Mouse (Mus musculus) induced T-regulatory cell, adult 2 months (primary cell): Measurements from ENCODE around the gene Zfp341.

Experiments used
- DNase-seq: peaks from one replicate; pipeline ENCODE4 v3.0.0-alpha.2; 2012; ENCODE audit warnings: low read depth

Zfp341 gene

GRCm38 (mm10) chr2:154676653-154677609, 63.8 kb downstream of the Zfp341 start:
- no peak for DNase-seq

DNA sequence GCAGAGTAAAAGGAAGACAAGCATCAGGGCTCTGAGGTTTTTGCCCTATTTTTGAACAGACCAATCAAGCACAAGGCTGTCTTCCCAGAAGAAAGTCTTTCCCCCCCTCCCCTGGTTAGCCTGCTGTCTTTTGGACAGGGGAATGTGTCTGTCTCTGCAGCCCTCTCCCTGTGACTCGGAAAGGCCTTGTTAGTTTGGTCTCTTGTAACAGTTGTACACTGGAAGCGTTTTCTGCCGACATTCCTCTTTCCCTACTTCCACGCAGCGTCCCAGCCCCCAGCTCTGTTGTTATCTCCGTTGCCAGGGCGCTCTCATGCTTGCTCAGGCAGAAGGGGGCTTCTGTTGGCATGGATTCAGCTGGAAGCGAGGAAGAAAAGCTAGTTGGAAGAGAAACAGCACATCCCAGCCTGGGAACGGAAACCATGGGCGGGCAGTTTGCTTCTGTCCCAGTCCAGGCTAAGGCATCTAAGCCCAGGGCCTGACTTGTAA, 64.6 kb downstream of the Zfp341 start:
- no peak for DNase-seq

DNA sequence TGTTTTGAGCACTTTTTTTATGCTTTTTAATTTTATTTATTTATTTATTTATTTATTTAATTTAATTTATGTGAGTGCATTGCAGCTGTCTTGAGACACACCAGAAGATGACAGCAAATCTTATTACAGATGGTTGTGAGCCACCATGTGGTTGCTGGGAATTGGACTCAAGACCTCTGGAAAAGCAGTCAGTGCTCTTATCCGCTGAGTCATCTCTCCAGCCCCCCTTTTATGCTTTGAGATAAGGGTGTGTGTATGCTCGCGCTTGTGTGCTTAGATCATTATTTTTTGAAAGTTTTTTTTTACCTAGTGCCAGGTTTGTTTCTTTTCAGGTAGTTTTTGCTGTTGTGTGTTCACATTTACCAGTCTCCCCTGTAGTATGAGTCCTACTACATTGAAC, 65.9 kb downstream of the Zfp341 start:
- DNase-seq, result no peak

DNA sequence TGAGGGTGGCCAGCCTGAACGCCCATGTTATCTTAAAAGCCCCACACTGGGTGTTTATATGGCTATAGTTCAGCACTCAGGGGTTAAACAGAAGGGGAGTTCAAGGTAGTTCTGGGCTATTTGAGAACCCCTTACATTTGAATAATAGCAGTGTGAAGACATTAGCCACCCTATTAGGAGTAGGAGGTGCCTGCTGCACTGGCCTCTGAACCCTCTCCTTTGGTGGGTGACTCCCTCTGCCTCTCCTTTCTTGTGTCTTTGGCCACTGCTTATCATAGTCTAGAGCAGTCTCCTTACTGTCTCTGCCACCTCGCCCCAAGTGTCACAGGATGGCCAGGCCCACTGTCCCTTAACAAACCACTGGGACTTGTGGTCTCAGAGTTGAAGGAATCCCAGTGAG, 67.2 kb downstream of the Zfp341 start:
- DNase-seq, result no peak

- DNase-seq, result no peak
These were observed 67.8 kb downstream of the Zfp341 start for GRCm38 (mm10) chr2:154680941-154681340.

GRCm38 (mm10) chr2:154682712-154683111, 69.6 kb downstream of the Zfp341 start:
- no peak for DNase-seq

DNA sequence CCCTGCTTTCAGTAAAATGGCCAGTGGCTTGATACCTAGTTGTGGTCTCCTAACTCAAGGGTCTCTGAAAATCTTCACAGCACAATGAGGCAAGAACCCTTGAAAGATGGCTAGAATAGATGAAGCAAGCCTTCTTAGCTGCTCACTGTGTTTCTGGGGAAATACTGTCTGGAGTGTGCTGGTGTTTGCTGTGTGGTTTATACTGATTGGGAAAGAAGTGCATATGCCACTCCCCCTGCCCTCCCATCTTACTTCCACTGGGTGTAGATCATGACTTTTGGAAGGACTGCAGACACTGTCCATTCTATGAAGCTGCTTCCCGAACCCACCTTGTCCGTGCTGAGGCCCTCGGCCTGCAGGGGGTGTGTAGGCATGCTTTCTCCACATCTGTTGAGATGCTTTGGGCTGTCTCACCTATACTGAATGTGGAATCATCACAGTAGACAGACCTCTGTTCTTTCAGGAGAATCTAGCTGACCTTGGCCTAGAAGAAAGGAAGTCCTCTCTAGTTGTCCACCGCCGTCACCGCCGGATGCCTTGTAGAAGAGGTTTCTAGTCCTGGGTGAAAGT, 71.9 kb downstream of the Zfp341 start:
- no peak for DNase-seq

GRCm38 (mm10) chr2:154685772-154686171, 72.7 kb downstream of the Zfp341 start:
- no peak for DNase-seq

GRCm38 (mm10) chr2:154686819-154687218, 73.7 kb downstream of the Zfp341 start:
- DNase-seq, result no peak

- DNase-seq, result no peak
These were observed 76.3 kb downstream of the Zfp341 start for GRCm38 (mm10) chr2:154689391-154689790.

- DNase-seq, result no peak
These were observed 77.9 kb downstream of the Zfp341 start for GRCm38 (mm10) chr2:154690959-154691358.

DNA sequence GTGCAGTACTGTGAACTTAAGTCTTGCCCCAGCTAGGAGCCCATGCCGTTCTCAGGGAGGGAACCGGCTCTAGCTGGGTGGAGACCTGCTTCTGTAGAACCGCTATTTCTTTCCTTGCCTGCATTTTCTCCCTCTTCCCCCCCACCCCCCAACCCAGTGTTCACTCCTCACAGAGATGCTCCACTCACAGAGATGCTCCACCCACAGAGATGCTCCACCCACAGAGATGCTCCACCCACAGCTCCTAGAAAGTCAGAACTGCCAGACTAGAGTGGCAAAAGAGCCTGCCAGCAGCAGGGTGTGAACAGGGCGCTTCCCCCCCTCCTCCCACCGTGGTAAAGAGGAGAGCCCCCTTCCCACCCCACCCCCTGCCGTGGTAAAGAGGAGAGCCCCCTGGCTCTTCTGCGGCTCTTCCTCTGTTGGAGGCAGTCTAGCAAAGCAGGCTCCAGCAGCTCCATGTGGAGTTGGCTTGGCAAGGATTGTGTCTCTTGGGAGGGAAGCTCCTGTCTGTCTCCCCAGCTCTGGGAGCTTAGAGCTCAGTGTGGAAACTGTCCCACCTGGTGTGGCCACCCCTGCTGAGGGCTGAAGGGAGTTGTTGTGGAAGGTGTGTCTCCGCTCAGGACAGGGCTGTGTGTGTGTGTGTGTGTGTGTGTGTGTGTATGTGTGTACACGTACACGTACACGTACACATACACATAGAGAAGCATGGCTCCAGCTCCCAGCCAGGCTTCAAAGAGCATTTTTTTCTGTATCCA, 80.3 kb downstream of the Zfp341 start:
- no peak for DNase-seq

GRCm38 (mm10) chr2:154693941-154694256, 80.8 kb downstream of the Zfp341 start:
- DNase-seq, result no peak

- DNase-seq, result no peak
These were observed 82.6 kb downstream of the Zfp341 start for GRCm38 (mm10) chr2:154695690-154696089.
